Mouse (Mus musculus): ENCODE results near the gene Pea15a.
"Not testable (repeated sequence)": the region's sequence is repeated elsewhere in the genome, so short reads cannot be mapped to it uniquely, and the experiment has no call there.

Pea15a gene

GRCm38 (mm10) chr1:172206141-172206917 lies at the start of gene Pea15a:
TSS of gene Pea15a (minus strand) at chr1:172206804.
- peak; percentile 88 for DNase-seq

- DNase-seq = no peak
These were observed 41.1 kb upstream of the Pea15a start for GRCm38 (mm10) chr1:172247679-172248078.

DNA sequence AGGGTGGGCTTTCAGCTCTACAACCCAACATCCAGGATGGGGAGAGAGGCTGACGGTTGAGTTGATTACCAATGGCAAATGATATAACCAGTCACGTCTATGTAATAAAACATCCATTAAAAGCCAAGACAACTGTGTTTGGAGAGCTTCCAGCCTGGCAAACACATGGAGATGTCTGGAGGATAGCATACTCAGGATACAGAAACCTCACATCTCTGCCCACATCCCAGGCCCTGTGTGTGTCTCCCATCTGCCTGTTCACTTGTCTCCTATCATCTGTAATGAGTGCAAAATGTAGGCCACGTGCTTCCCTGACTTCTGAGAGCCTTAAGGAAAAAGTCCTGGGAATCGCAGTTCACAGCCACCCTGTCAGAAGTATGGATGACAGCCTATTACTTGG lies 40.6 kb upstream of the Pea15a start:
- DNase-seq = peak; percentile 24

DNA sequence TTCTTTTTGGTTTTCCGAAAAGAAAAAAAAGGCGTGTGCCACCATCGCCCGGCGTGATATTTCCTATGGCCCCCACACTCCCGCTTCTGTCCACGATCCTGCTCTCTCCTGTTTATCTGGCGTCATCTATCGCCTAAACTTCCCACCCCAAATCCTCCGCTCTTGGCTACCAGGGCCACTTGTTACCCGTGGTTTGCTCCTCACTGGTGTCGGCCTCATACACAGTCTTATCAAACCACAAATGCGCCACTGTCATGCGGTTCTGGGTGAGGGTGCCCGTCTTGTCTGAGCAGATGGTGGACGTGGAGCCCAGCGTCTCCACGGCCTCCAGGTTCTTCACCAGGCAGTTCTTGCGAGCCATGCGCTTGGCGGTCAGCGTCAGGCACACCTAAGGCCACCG lies 38.0 kb upstream of the Pea15a start:
- not testable (repeated sequence) for DNase-seq

GRCm38 (mm10) chr1:172243547-172244205 lies 37.1 kb upstream of the Pea15a start:
- DNase-seq = no peak

DNA sequence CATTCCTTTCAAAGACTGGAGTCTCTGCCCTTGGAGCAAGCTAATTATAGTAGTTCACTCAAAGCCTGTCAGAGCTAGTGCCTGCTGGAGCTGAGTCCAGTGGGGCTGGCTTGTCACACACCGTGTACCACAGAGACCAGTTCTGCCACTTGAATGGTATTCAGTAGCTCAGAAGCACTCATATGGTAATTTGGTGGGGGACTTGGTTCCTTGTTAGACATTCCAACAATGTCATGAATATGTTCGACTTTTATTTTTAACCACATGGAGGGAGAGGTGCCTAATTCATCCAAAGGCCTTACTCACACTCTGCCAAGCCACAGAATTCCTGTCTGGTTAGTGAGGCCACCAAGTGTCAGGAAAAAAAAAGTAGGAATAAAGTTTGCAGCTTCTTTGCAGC lies 35.8 kb upstream of the Pea15a start:
- DNase-seq = no peak

- no peak for DNase-seq
These were observed 34.5 kb upstream of the Pea15a start for GRCm38 (mm10) chr1:172240945-172241708.

DNA sequence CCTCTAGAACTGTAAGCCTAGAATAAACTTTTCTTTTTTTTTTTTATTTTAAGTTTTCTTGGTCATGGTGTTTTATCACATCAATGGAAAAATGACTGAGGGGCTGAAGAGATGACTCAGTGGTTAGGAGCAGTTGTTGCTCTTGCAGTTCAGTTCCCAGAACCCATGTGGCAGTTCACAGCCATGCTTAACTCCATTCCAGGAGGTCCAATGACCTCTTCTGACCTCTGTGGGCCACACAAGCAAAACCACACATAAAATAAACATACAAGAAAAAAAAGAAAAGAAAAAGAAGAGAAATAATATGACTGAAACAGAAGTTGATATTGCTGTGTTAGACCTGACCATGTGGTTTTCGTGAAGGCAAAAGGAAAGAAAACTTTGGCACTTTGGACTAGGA lies 22.6 kb upstream of the Pea15a start:
- no peak for DNase-seq

DNA sequence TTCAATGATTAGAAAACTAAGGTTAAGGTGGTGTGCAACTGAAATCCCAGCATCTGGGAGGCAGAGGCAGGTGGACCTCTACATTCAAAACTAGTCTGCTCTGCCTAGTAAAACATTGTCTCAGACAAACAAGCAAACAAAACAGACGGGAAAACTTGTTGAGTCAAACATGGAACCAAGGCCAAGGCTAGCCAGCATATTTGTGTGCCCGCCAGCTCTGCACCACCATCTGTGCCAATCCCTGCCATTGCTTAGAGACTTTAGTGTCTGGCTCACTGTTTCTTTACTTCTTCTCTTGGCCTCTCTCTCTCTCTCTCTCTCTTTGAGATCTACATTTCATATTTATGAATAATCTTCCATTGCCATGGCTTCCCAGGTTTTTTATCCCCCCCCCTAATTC lies 21.6 kb upstream of the Pea15a start:
- DNase-seq = no peak

GRCm38 (mm10) chr1:172221297-172222063 lies 14.9 kb upstream of the Pea15a start:
- no peak for DNase-seq

DNA sequence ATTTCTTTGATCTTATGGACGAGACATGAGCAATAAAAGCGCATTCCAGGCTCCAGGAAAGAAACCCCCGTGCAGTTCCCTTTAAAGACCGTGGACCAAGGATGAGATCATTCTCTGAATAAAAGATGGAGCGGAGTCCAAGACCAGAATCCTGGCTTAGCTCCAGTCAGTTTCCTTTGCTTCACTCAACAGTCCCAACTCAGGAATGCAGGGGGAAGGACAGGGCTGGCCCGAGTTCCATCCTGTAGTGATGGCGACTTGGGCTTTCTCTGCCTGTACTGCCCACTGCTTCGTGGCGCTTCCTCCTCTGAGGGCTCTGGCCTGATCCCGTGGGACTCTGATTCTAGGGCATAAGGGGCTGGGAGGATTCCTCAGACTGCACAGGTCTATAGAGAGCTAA lies 13.8 kb upstream of the Pea15a start:
- no peak for DNase-seq

DNA sequence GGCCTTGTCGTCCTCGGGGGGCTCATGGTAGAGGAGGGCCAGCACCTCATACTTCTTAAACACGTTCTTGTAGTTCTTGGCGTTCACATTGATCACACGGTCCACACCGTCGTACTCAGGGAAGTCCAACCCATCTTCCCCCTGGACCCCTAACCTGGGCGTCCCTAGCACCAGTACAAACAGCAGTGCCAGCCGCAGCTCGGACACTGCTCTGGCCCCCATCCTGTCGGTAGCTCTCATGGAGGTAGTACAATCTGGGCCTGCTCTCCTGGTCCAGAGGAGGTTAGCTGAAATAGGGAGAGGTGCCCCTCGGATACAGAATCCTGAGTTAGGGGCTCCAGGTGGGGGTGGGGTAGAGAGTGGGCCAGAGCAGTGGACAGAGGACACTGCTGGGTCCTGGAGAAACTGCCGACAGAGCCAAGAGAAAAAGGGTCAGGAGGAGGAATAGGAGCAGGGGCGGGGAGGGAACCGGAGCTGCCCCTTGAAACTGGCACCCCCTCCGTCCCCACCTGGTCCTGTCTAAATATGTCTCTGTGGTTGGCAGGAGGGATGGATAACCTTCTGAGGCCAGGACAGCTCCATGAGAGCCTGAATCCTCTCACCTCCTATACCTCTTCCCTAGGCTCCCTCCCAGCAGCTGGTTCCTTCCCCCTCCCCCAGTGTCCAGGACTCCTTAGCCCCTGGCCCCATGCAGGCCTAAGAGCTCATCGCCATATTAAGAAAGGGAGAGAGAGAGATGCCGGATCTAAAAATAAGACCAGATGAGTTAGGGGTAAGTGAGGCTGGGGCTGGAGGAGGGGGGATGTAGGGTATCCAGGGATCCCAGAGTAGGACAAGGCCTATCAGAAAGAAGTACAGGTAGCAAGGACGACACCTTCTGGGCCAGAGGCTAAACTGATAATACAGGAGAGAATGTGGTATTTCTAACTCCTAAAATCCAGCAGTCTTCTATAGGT lies 13.1 kb upstream of the Pea15a start, which contains the start of gene Casq1:
Gene Casq1, minus strand, starts transcription at position 418 of the 956 bp plus-strand sequence.
- no peak for DNase-seq

DNA sequence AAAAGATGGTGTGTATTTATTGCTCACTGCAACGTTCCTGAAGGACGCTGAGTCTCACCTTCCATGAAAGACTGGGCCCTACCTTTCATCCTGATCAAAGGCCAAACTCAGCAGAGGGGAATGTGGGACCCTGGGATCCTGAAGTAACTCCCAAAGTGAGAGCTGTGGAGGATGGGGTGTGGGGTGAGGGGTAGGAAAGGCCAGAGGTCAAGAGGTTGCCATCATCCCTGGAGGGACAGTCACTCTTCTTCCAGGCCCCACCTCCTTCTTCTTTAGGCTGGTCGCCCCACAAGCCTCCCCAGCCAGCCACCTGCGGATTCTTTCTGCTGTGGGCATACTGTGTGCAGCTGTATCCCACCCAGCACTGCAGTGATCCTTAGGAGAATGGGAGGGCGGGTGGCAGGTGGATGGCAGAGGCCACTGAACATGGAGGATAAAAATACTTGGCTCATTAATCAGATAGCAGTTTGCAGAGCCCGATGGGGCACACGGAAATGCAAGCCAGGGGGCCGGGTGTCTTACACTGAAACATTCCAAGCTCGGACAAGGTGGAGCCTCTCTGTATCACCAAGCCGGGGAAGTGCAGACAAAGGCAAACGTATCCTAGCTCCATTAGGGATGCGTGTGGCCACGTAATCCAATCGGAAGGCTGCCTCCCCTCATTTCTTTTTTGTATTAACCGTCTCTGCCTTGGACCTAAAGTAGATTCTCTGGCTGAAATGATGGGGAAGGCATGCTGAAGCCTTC lies 11.7 kb upstream of the Pea15a start:
- DNase-seq = no peak

DNA sequence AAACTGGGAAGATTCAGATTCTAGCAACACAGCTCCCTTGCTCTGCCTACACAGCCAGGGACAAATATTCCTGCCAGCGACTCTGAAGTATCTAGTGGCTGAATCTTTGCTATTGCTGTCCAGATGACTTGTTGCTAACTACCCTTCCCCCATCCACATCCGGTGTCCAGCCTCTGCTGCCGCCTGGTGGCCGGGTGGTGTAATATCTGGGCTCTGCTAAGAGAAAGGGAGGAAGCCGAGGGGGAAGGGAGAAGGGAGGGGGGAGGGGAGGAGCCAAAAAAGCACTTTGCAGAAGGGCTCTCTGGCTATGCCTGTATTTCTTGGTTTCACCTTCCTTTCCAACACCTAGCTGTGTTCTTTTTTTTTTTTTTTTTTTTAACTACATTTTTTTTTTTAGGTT lies 10.5 kb upstream of the Pea15a start:
- DNase-seq = peak; percentile 93

- no peak for DNase-seq
These were observed 8.1 kb upstream of the Pea15a start for GRCm38 (mm10) chr1:172214748-172215147.

DNA sequence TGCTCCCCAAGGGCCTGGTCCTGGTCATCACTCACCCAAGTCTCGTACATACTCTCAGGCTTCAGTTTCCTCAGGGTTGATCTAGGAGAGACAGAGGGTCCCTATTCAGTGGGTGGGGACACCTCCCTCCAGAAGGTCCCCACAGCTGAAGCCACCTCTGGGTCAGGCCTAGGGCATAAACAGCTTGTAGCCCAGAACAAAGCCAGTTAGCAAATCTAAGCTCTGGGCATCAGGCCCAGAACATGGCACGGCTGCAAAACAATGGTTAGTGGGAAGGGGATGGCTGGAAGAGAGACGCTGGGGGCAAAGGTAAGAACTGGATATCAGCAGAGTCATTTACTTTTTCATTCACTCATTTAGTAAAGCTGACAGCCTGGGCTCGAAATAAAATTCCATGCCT lies 7.2 kb upstream of the Pea15a start:
- DNase-seq = no peak

DNA sequence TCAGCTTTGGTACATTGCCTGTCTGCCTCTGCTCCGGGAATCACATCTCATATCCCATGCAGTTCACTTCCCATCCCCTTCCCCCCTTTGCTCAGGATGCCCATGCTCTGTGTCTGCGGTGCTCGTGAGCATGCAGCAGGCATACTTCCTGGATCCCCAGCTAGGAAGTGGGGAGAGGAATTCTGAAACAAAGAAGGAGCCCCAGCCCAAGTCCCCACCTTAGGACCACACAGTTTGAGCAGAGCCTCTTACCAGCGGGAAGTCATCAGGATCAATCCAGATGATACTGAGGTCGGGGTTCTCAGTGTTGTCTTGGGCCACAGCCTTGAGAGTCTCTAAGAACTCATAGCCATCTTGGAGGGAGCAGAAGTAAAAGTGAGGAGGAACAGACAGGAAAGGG lies 6.2 kb upstream of the Pea15a start:
- DNase-seq = no peak

DNA sequence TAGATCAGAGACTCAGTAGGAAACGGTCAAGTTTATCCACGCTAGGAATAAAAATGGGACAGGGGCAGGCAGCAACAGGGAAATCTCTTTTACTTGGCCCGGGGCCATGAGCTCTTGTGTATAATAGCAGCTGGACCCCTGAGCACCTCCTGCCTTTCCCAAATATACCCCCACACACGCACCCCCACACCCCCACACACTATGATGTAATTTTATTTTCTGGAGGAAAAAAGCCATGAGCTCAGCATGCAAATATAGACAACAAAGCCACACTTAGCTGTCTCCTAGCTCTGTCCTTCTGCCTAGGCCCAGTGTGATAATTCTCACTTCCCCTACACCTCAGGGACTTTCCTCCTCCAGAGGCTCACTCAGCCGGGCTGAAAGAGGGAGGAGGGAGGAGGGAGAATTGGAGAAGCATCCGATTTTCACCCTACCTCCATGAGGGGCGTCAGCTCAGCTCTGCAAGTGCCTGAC lies 544 bp upstream of the Pea15a start:
- no peak for DNase-seq

GRCm38 (mm10) chr1:172205741-172206087 lies 890 bp downstream of the Pea15a start:
- no peak for DNase-seq

DNA sequence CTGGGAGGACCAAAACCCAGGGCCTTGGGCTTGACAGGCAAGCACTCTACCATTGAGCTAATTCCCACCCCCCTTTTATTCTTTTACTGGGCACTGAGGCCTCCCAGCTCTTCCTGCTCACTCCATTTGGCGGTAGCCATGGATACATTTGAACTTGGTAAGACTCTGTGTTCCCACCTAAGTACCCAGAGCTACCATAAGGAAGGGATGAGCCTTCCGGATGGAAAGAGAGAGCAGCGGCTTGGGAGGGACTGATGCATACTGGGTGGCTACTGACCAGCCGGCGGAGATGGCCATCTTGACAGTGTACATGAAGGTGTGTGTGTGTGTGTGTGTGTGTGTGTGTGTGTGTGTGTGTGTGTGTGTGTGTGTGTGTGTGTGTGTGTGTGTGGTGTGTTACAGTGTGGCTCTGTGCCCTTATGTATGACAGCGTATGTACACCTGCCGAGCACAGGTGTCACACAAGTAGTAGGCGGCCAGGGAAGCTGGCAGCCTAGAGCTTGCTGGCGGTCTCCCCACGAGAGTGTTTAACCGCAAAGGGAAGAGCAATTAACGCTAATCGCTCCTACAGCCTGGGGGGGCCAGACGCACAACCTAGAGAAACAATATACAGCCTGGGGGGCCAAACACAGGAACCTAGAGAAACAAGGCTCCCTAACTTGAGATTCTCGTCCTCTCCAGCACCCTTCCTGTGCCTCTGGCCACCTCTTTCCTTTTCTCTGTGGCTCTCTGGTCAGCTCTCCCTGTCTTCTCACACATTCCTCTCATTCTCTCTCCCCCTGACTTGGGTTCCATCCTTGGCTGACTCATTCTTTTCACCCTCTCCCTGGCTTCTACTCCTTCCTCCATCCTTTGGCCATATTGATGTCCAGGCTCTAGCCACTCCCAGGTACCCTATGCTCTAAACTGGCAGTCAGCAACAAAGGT lies 1.5 kb downstream of the Pea15a start:
- DNase-seq = no peak
